Mouse (Mus musculus) testis, postnatal 10 days (tissue): ENCODE results near the gene Herc2.

Source experiments
- DNase-seq: peaks from one replicate; pipeline ENCODE4 v3.0.0; 2021; ENCODE audit warnings: low spot score

Gene Herc2

DNA sequence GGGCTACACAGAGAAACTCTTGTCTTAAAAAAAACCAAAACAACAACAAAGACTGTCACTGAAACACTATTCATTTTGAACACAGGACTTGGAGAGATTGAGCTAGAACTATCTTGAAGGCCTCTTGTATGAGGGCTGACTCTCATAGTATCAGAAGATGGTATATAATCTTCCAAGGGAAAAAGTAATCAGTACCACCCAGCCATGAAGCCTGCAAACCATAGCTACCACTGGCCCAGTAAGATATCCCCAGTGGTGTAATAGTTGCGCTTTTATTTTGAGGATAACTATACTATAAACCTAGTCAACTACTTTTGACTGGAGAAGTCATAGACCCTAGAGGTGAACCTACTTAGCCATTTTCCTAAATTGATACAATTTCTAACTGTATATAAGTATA, 16.6 kb downstream of the Herc2 start:
- no peak for DNase-seq

- DNase-seq = no peak
Observed at GRCm38 (mm10) chr7:56071724-56072123, 21.7 kb downstream of the Herc2 start.

- no peak for DNase-seq
Observed at GRCm38 (mm10) chr7:56083034-56083433, 33.0 kb downstream of the Herc2 start.

DNA sequence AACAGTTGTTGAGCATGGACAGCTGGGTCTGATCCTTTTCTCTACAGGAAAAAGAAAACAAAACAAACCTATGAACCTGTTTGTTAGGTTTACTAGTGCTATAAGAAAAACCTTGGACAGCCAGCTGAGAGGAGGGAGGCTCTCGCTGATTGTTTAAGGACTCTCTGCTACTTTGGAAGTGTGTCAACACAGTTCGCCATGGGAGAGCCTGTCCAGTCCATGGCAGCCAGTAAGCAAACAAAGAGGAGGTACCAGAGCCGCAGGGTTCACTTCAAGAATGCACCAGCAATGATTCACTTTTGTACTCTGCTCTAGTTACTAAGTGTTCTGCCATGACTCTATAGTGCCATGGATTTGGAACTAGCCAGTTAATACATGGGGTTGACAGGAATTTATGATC, 39.1 kb downstream of the Herc2 start:
- DNase-seq = no peak

DNA sequence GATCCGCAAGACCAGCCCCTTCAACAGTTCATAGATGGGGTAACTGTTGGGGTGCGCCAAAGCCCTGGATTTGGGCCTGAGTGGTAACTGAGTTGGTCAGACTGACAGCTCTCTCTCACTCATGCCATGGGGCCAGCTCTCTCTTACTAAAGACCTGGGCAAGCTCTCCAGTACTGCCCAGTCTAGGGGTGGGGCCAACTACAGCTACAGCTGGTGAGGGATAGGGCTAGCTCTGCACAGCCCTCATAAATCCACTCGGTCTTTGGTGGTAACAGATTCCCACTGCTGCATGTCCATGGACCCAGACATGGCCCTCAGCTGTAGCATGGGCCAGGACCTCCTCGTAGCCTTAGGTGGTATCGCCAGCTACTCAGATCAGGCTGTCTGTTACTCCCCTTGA, 41.4 kb downstream of the Herc2 start:
- DNase-seq = no peak

GRCm38 (mm10) chr7:56102293-56102847, 52.4 kb downstream of the Herc2 start:
- DNase-seq = no peak

DNA sequence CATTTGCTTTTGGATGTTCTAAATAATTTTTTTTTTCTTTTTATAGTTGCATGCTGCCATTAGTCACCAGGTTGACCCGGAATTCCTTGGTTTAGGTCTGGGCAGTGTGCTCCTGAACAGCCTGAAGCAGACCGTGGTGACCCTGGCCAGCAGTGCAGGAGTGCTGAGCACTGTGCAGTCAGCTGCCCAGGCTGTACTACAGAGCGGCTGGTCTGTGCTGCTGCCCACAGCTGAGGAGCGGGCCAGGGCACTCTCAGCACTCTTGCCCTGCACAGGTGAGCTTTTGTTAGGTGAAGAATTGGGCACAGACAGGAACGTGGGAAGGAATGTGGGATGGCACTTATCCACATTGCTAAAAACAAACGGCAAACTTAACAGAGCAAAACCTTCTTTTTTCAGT, 63.0 kb downstream of the Herc2 start:
- no peak for DNase-seq

DNA sequence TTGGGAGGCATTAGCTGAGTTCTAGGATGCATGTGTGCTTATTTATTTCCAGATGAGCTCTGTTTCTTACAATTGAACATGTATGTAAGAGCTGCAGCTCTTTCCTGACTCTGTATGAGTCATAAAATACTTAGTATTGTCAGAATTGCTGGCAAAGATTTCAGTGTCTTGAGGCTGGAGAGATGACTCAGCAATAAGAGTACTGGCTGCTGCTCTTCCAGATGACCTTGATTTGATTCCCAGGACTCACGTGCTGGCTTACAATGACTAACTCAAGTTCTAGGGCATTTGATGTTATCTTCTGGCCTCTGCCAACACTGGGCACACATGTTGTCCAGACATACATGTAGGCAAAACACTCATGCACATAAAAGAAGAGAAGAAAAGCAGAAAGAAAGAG, 64.2 kb downstream of the Herc2 start:
- no peak for DNase-seq

- no peak for DNase-seq
Observed at GRCm38 (mm10) chr7:56120968-56121367, 71.0 kb downstream of the Herc2 start.

- no peak for DNase-seq
Observed at GRCm38 (mm10) chr7:56121425-56121824, 71.4 kb downstream of the Herc2 start.

- DNase-seq = no peak
Observed at GRCm38 (mm10) chr7:56128080-56128479, 78.1 kb downstream of the Herc2 start.

DNA sequence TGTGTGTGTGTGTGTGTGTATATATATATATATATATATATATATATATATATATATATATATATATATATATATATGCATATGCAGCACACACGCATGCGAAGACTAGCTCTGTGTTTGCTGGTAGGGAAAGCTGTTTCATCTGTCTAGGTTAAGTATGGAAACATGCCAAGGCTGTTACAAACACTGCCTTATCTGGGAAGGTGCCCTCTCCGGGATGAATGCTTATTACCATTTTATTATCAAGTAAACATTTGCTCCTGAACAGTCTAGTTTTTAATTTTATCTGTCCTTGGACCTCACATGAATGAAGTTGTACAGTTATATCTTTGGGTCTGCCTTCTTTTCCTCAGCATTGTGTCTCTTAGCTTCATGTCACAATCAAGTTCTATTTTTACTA, 79.6 kb downstream of the Herc2 start:
- DNase-seq = no peak

- no peak for DNase-seq
Observed at GRCm38 (mm10) chr7:56131548-56131947, 81.6 kb downstream of the Herc2 start.

GRCm38 (mm10) chr7:56138706-56139105, 88.7 kb downstream of the Herc2 start:
- DNase-seq = no peak

GRCm38 (mm10) chr7:56146424-56146823, 96.4 kb downstream of the Herc2 start:
- DNase-seq = no peak

DNA sequence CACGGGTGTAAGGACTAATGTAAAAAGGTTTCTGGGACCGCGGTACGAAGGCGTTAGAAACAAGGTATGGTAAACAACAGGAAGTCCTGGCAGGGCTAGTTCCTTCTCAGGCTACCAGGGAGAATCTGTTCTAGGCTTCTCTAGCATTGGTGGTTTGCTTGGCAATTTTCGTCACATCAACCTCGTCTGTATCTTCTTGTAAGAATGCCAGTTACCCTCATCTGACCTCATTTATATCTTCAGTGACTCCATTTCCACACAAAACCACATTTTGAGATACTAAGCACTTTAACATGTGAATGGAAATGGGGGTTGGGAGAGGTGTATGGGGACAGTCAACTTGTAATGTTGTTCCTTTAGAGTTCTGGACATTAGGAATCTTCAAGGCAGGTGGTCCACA, 98.9 kb downstream of the Herc2 start:
- no peak for DNase-seq

DNA sequence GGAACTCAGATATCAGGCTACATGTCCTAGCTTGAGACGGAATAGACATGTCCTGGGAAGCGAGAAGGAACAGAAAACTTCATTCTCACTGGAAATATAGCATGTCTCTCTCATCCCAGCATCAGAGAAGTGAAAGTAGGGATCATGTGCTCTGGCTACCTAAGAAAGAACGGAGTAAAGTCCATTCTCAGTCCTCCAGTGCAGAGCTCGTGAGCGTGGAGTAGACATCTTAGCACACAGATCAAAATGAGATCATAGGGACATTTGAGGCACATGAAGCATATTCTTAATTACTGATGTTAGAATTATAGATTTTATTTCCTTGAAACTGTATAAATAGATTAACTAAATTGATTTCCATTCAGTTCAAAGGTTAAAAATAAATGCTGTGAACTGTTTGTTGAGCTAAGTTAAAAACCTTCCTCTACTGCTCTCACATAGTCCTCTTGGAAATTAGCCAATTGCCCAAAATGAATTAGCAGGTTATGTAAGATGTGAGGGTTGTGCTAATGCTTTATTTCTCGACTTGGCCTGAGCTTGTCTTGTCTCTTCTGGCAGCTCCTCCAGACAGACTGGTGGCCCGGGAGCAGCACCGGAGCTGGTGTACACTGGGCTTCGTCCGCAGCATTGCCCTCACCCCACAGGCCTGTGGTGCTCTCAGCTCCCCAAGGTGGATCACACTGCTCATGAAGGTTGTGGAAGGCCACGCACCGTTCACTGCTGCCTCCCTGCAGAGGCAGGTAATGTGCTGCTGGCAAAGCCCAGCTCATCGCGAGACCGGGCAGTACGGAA, 102.1 kb downstream of the Herc2 start:
- DNase-seq = no peak

GRCm38 (mm10) chr7:56153161-56153560, 103.2 kb downstream of the Herc2 start:
- DNase-seq = no peak

- DNase-seq = no peak
Observed at GRCm38 (mm10) chr7:56153625-56154024, 103.6 kb downstream of the Herc2 start.

GRCm38 (mm10) chr7:56163316-56163715, 113.3 kb downstream of the Herc2 start:
- no peak for DNase-seq

DNA sequence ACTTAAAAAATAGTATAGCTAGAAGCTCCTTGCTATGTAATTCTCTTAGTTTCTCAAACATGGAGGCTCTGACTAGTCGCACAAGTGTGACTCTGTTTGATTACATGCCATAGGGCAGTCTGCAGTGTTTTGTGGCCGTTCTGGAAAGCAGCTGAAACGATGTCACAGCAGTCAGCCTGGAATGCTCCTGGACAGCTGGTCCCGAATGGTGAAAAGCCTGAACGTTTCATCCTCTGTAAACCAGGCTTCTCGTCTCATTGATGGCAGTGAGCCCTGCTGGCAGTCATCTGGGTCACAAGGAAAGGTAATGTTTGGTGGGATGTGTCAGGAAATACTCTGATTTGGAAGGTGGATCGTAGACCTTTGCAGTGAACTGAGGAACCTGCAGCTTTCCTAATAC, 118.7 kb downstream of the Herc2 start:
- DNase-seq = no peak

DNA sequence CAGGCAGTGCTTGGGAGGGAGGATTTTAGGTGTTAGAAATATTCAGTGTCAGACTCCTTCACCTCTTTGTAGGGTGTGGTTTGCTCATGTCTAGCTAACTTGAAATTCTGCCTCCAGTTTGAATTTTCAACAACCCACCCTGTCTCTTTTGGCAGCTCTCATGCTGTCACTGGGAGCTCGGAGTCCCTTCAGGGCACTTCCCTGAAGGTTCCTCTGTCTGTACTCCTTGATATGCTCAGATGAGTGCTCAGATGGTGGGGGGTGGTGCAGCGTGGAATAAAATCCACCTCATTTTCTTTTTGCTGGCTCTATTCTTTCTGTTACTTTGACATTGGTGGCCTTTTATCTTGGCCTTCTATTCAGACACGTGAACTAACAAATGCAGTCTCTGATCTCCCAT, 127.4 kb downstream of the Herc2 start:
- DNase-seq = no peak

DNA sequence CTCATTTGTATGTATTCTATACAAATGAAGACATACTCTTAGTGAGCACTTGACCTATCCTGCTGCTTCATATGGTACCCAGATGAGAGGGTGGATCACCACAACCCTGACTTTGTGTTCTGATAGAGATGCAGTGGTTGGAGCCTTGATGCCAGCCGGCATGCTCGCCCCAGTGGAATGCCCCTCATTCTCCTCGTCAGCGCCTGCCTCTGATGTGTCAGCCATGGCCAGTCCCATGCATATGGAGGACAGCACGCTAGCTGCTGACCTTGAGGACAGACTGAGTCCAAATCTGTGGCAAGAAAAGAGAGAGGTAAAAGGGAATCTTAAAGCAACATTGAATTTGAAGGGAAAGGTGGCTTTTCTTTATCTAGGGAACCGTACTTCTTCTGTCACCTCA, 141.0 kb downstream of the Herc2 start:
- DNase-seq = no peak

- no peak for DNase-seq
Observed at GRCm38 (mm10) chr7:56191661-56192060, 141.7 kb downstream of the Herc2 start.
